Mouse (Mus musculus) stomach, embryonic 14.5 days (tissue): ENCODE measurements around the gene Agmat. TPM values are rescaled to one million over a fixed set of nuclear protein-coding genes. Genes with fewer than 3 reads are reported as not detected.

Experiments
- ATAC-seq: fragments of 200-750 bp; cut with Nextera tagmentation; 2 replicates; pipeline ENCODE4 v1.8.0; 2017; ENCODE audit warnings: low read depth, moderate TSS enrichment; ENCODE audit not compliant: insufficient number of reproducible peaks, insufficient read depth, low FRiP score
- H3K27ac ChIP-seq: fragments of 300-500 bp; sonication (generic); 2 replicates; pipeline ENCODE4 v1.5.1; 2014; ENCODE audit warnings: mild to moderate bottlenecking, low read length, moderate library complexity, mixed read lengths
- H3K27me3 ChIP-seq: fragments of 300-500 bp; sonication (generic); 2 replicates; pipeline ENCODE4 v1.6.1; 2014; ENCODE audit warnings: low read length, control low read depth, mixed read lengths; ENCODE audit not compliant: control insufficient read depth, insufficient read depth
- H3K36me3 ChIP-seq: fragments of 300-500 bp; sonication (generic); 2 replicates; pipeline ENCODE4 v1.6.1; 2014; ENCODE audit warnings: mild to moderate bottlenecking, control low read depth, low read length, moderate library complexity, mixed read lengths; ENCODE audit not compliant: control insufficient read depth, insufficient read depth
- H3K4me1 ChIP-seq: fragments of 300-500 bp; sonication (generic); 2 replicates; pipeline ENCODE4 v1.6.1; 2014; ENCODE audit warnings: low read length, control low read depth, mixed read lengths; ENCODE audit not compliant: control insufficient read depth, insufficient read depth
- H3K4me2 ChIP-seq: fragments of 300-500 bp; sonication (generic); replicated peaks from 2 replicates; pipeline ENCODE4 v1.6.1; 2014; ENCODE audit warnings: low read depth, low read length, control low read depth
- H3K4me3 ChIP-seq: fragments of 300-500 bp; sonication (generic); 2 replicates; pipeline ENCODE4 v1.5.1; 2014; ENCODE audit warnings: low read depth, low read length, control low read depth
- H3K9ac ChIP-seq: fragments of 300-500 bp; sonication (generic); replicated peaks from 2 replicates; pipeline ENCODE4 v1.6.1; 2014; ENCODE audit warnings: low read depth, mild to moderate bottlenecking, control low read depth, low read length, moderate library complexity, mixed read lengths
- H3K9me3 ChIP-seq: fragments of 300-500 bp; sonication (generic); 2 replicates; pipeline ENCODE4 v1.6.1; 2016; ENCODE audit warnings: low read depth, low read length, control low read depth; ENCODE audit not compliant: control insufficient read depth
- WGBS: fragments of 180-500 bp; shearing (Covaris S2); extraction: QIAGEN DNeasy Blood & Tissue Kit; methylation state at CpG from one replicate; pipeline ENCODE4 v1.1.7; 2014; 5-methylcytosine and 5-hydroxymethylcytosine counted together
- polyA plus RNA-seq: library from polyadenylated mRNA; unstranded; fragments of >200 nt; fragmentation: Nextera tagmentation; extraction: Ambion mirVana; gene quantifications from 2 replicates; pipeline ENCODE4 v1.2.1, GENCODE M21; 2014

Gene Agmat
- polyA plus RNA-seq, 1 experiment from 2014 or later = not detected

- H3K9ac ChIP-seq = no peak overlapping the region
- H3K36me3 ChIP-seq = peaks cover 21% of the 10 kb centered on the region
- H3K4me1 ChIP-seq = no peaks in the 10 kb centered on the region
- H3K27me3 ChIP-seq = no peaks in the 10 kb centered on the region
- no peak overlapping the region for H3K27ac ChIP-seq
- H3K9me3 ChIP-seq = no peaks in the 10 kb centered on the region
- H3K4me3 ChIP-seq = no peak overlapping the region
- ATAC-seq = no peak
- no peak overlapping the region for H3K4me2 ChIP-seq
- WGBS = 64% methylated on average over 6 of the region's 6 CpGs
These were observed 12.5 kb downstream of the Agmat start for GRCm38 (mm10) chr4:141758874-141759542.

- Histone ChIP-seq H3K9me3 (no peaks in the 10 kb centered on the region), H3K27me3 (no peaks in the 10 kb centered on the region), H3K4me1 (no peaks in the 10 kb centered on the region), H3K9ac (no peak overlapping the region), H3K4me2 (no peak overlapping the region), H3K27ac (no peak overlapping the region), H3K36me3 (peaks cover 27% of the 10 kb centered on the region), H3K4me3 (no peak overlapping the region)
- WGBS = 73% methylated on average over 4 of the region's 4 CpGs
- no peak for ATAC-seq
These were observed 14.5 kb downstream of the Agmat start for GRCm38 (mm10) chr4:141760942-141761341.

- H3K4me3 ChIP-seq = no peak overlapping the region
- peaks cover 9% of the 10 kb centered on the region for H3K4me1 ChIP-seq
- H3K9ac ChIP-seq = no peak overlapping the region
- H3K36me3 ChIP-seq = peaks cover 27% of the 10 kb centered on the region
- no peak overlapping the region for H3K4me2 ChIP-seq
- no peaks in the 10 kb centered on the region for H3K9me3 ChIP-seq
- ATAC-seq = no peak
- WGBS = 95% methylated on average over 13 of the region's 13 CpGs
- H3K27ac ChIP-seq = no peak overlapping the region
- H3K27me3 ChIP-seq = no peaks in the 10 kb centered on the region
These were observed 15.7 kb downstream of the Agmat start for GRCm38 (mm10) chr4:141762102-141762598.

GRCm38 (mm10) chr4:141763476-141763875 lies 17.0 kb downstream of the Agmat start:
- no peaks in the 10 kb centered on the region for H3K27me3 ChIP-seq
- H3K27ac ChIP-seq = no peak overlapping the region
- peaks cover 11% of the 10 kb centered on the region for H3K4me1 ChIP-seq
- no peak for ATAC-seq
- peaks cover 30% of the 10 kb centered on the region for H3K36me3 ChIP-seq
- no peak overlapping the region for H3K9ac ChIP-seq
- H3K9me3 ChIP-seq = no peaks in the 10 kb centered on the region
- no peak overlapping the region for H3K4me2 ChIP-seq
- no peak overlapping the region for H3K4me3 ChIP-seq
- 89% methylated on average over 12 of the region's 12 CpGs for WGBS

GRCm38 (mm10) chr4:141765008-141765407 lies 18.5 kb downstream of the Agmat start:
- Histone ChIP-seq H3K4me1 (peaks cover 11% of the 10 kb centered on the region), H3K27me3 (no peaks in the 10 kb centered on the region), H3K4me2 (no peak overlapping the region), H3K4me3 (no peak overlapping the region), H3K27ac (no peak overlapping the region), H3K9me3 (no peaks in the 10 kb centered on the region), H3K36me3 (peaks cover 40% of the 10 kb centered on the region), H3K9ac (no peak overlapping the region)
- ATAC-seq = no peak
- WGBS = 96% methylated on average over 3 of the region's 3 CpGs

- H3K4me2 ChIP-seq = no peak overlapping the region
- H3K27ac ChIP-seq = peak overlapping the region; percentile 80
- no peak overlapping the region for H3K4me3 ChIP-seq
- H3K4me1 ChIP-seq = peaks cover 11% of the 10 kb centered on the region
- peaks cover 50% of the 10 kb centered on the region for H3K36me3 ChIP-seq
- no peak for ATAC-seq
- no peaks in the 10 kb centered on the region for H3K9me3 ChIP-seq
- WGBS = 76% methylated on average over 8 of the region's 8 CpGs
- H3K9ac ChIP-seq = no peak overlapping the region
- no peaks in the 10 kb centered on the region for H3K27me3 ChIP-seq
These were observed 19.8 kb downstream of the Agmat start for GRCm38 (mm10) chr4:141766316-141766667.

GRCm38 (mm10) chr4:141766668-141767352 lies 20.3 kb downstream of the Agmat start:
- H3K4me2 ChIP-seq = no peak overlapping the region; the same call in 1 of the 2 replicates
- no peak overlapping the region for H3K9ac ChIP-seq
- WGBS = 46% methylated on average over 19 of the region's 19 CpGs
- peaks cover 11% of the 10 kb centered on the region for H3K4me1 ChIP-seq
- H3K27ac ChIP-seq = peak overlapping the region; percentile 80
- peaks cover 55% of the 10 kb centered on the region for H3K36me3 ChIP-seq
- peak; percentile 66; the same call in 1 of the 2 replicates for ATAC-seq
- no peaks in the 10 kb centered on the region for H3K27me3 ChIP-seq
- H3K9me3 ChIP-seq = no peaks in the 10 kb centered on the region
- no peak overlapping the region for H3K4me3 ChIP-seq

GRCm38 (mm10) chr4:141767353-141768036 lies 21.0 kb downstream of the Agmat start:
- Histone ChIP-seq H3K4me3 (no peak overlapping the region), H3K27me3 (no peaks in the 10 kb centered on the region), H3K4me2 (no peak overlapping the region; the same call in 1 of the 2 replicates), H3K9ac (no peak overlapping the region), H3K9me3 (no peaks in the 10 kb centered on the region), H3K4me1 (peaks cover 11% of the 10 kb centered on the region), H3K27ac (peak overlapping the region; percentile 80), H3K36me3 (peaks cover 54% of the 10 kb centered on the region)
- WGBS = 69% methylated on average over 19 of the region's 19 CpGs
- peak; percentile 64 for ATAC-seq
